ENCODE assay signal across 16 mouse cellular contexts in the genomic region with DNA sequence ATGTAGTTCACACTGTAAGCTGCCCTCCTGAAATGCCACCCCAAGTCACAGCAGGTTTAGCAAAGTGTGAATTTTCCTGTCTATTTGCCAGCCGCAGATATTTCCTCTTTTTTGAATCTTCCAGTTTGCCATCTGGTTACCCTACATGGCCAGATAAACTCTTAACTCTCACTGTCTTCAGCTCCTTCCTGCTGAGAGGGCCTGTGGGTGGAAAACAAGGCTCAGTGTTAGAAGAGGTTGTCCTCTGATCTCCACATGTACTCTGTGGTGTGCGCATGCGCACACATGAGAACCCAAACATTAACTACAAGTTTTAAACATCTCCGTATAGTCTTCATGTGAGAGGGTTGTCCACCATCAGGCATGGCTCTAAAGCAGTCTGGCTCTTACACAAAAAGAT. TPM values are rescaled to one million over a fixed set of nuclear protein-coding genes. Genes with fewer than 3 reads are reported as not detected.
DNase-seq lines count a peak whose midpoint lies in the region; ATAC-seq lines count a peak whose summit lies in the region.
"Had no signal": no experiment of that assay in that cellular context is flagged by ENCODE, and none has a peak within 500 bp of the region (broad histone marks: within the 10 kb centered on the region; RNA-seq: fewer than 3 reads in every experiment).

No protein-coding gene starts in this region.

- no peak overlapping the region for H3K4me3 ChIP-seq in midbrain, embryonic 10.5 days
- no peak overlapping the region for H3K4me3 ChIP-seq in midbrain, embryonic 16.5 days (ENCODE audit: low read depth, low read length)
- no peak overlapping the region for H3K4me3 ChIP-seq in intestine, embryonic 15.5 days (replicated peaks)
- H3K4me3 ChIP-seq: embryonic facial prominence, embryonic 15.5 days; forebrain, embryonic 13.5 days; midbrain, embryonic 15.5 days had no signal

- H3K9me3 ChIP-seq in midbrain, embryonic 10.5 days (replicated peaks), result no peaks in the 10 kb centered on the region
- H3K9me3 ChIP-seq in midbrain, embryonic 16.5 days (replicated peaks; ENCODE audit: control insufficient read depth, low read length, poor library complexity, severe bottlenecking), result no peaks in the 10 kb centered on the region
- no peaks in the 10 kb centered on the region for H3K9me3 ChIP-seq in intestine, embryonic 15.5 days
- H3K9me3 ChIP-seq: embryonic facial prominence, embryonic 15.5 days; forebrain, embryonic 13.5 days; midbrain, embryonic 15.5 days had no signal

- no peaks in the 10 kb centered on the region for H3K36me3 ChIP-seq in midbrain, embryonic 10.5 days
- H3K36me3 ChIP-seq in midbrain, embryonic 16.5 days (ENCODE audit: control insufficient read depth, insufficient read depth, low read length), result no peaks in the 10 kb centered on the region
- no peaks in the 10 kb centered on the region for H3K36me3 ChIP-seq in intestine, embryonic 15.5 days
- H3K36me3 ChIP-seq: midbrain, embryonic 15.5 days had no signal

- ATAC-seq in midbrain, embryonic 16.5 days, result no peak
- peak; percentile 37; the same call in 1 of the 2 replicates for ATAC-seq in granulocyte monocyte progenitor cell, adult 5-6 weeks (replicated peaks; ENCODE audit: poor library complexity, severe bottlenecking)
- peak; percentile 73 for ATAC-seq in megakaryocyte-erythroid progenitor cell, adult 5-6 weeks (replicated peaks; ENCODE audit: low FRiP score, low TSS enrichment, poor library complexity, severe bottlenecking)
- no peak for ATAC-seq in intestine, embryonic 15.5 days
- ATAC-seq: forebrain, embryonic 13.5 days; intestine, embryonic 16.5 days; midbrain, embryonic 15.5 days; Patski had no signal

- H3K9ac ChIP-seq in midbrain, embryonic 16.5 days (ENCODE audit: low read depth, low read length), result no peak overlapping the region
- no peak overlapping the region for H3K9ac ChIP-seq in intestine, embryonic 15.5 days
- H3K9ac ChIP-seq: embryonic facial prominence, embryonic 15.5 days; forebrain, embryonic 13.5 days; midbrain, embryonic 15.5 days had no signal

- peaks cover 20% of the 10 kb centered on the region for H3K4me1 ChIP-seq in midbrain, embryonic 10.5 days
- H3K4me1 ChIP-seq in midbrain, embryonic 16.5 days (ENCODE audit: control insufficient read depth, insufficient read depth, low read length), result no peaks in the 10 kb centered on the region
- peaks cover 14% of the 10 kb centered on the region for H3K4me1 ChIP-seq in intestine, embryonic 15.5 days (replicated peaks)
- H3K4me1 ChIP-seq: midbrain, embryonic 15.5 days had no signal

- DNase-seq in midbrain, embryonic 10.5 days (ENCODE audit: low spot score), result no peak
- DNase-seq in cerebellum, adult 9-10 months, result no peak
- DNase-seq in cerebellum, adult 18-20 months, result no peak
- DNase-seq: gastrocnemius, postnatal 14 days; liver; right cerebral cortex, postnatal 14 days had no signal

- no peak overlapping the region for H3K4me2 ChIP-seq in midbrain, embryonic 16.5 days (ENCODE audit: low read length)
- no peak overlapping the region for H3K4me2 ChIP-seq in intestine, embryonic 15.5 days (replicated peaks)
- H3K4me2 ChIP-seq: embryonic facial prominence, embryonic 15.5 days; forebrain, embryonic 13.5 days; midbrain, embryonic 15.5 days had no signal

- H3K27ac ChIP-seq in midbrain, embryonic 10.5 days (replicated peaks), result peak overlapping the region; percentile 4; the same call in 1 of the 2 replicates
- H3K27ac ChIP-seq in midbrain, embryonic 16.5 days (ENCODE audit: low read length), result no peak overlapping the region
- H3K27ac ChIP-seq in intestine, embryonic 15.5 days, result no peak overlapping the region
- H3K27ac ChIP-seq: embryonic facial prominence, embryonic 15.5 days; forebrain, embryonic 13.5 days; macrophage; midbrain, embryonic 15.5 days had no signal

- 92% methylated on average over 4 of the region's 4 CpGs for WGBS in midbrain, embryonic 10.5 days
- 89% methylated on average over 4 of the region's 4 CpGs for WGBS in midbrain, embryonic 16.5 days
- WGBS in intestine, embryonic 15.5 days, result 79% methylated on average over 4 of the region's 4 CpGs

- no peaks in the 10 kb centered on the region for H3K27me3 ChIP-seq in midbrain, embryonic 10.5 days (ENCODE audit: low read depth, poor library complexity, severe bottlenecking)
- no peaks in the 10 kb centered on the region for H3K27me3 ChIP-seq in midbrain, embryonic 16.5 days (ENCODE audit: control insufficient read depth, insufficient read depth, low read depth, low read length)
- no peaks in the 10 kb centered on the region for H3K27me3 ChIP-seq in intestine, embryonic 15.5 days (replicated peaks)
- H3K27me3 ChIP-seq: embryonic facial prominence, embryonic 15.5 days; forebrain, embryonic 13.5 days; midbrain, embryonic 15.5 days; Patski had no signal

RNA-seq across cellular contexts. Expression of a gene that starts 36.1 kb away (rescaled TPM):
- polyA plus RNA-seq in midbrain, embryonic 10.5 days (2016; fragmentation: Nextera tagmentation; extraction: Ambion mirVana), result 6.2 and 6.6 TPM in 2 replicates
- 8.8 and 10.9 TPM in 2 replicates for polyA plus RNA-seq in midbrain, embryonic 16.5 days (2015; fragmentation: Nextera tagmentation; extraction: Ambion mirVana)
- 25.4 and 28.7 TPM in 2 replicates for total RNA-seq in granulocyte monocyte progenitor cell, adult 5-6 weeks (2014; fragmentation: Nextera tagmentation)
- 6.5 and 7.9 TPM in 2 replicates for total RNA-seq in granulocyte monocyte progenitor cell, adult 5-6 weeks (2017)
- total RNA-seq in megakaryocyte-erythroid progenitor cell, adult 5-6 weeks (2014; fragmentation: Nextera tagmentation), result 7.2 and 14.6 TPM in 2 replicates
- 3.1 and 3.8 TPM in 2 replicates for total RNA-seq in megakaryocyte-erythroid progenitor cell, adult 5-6 weeks (2017)
- 16.9 and 18.4 TPM in 2 replicates for polyA plus RNA-seq in intestine, embryonic 15.5 days (2015; fragmentation: Nextera tagmentation; extraction: Ambion mirVana)

Comparison
In these comparisons a context has a peak if more than half of its experiments do, and no peak if none do; other contexts are left out.
1. ATAC-seq: peak in granulocyte monocyte progenitor cell, adult 5-6 weeks (single experiment) and megakaryocyte-erythroid progenitor cell, adult 5-6 weeks (single experiment); none in midbrain, embryonic 16.5 days (single experiment) and intestine, embryonic 15.5 days (single experiment).